Mouse (Mus musculus) ES-Bruce4 (cell line): Measurements from ENCODE around the gene Ccdc69.

Experiments
- CTCF ChIP-seq: IDR thresholded peaks from one replicate; pipeline ENCODE4 v1.8.1; 2011; ENCODE audit warnings: low read depth, low read length
- POLR2A ChIP-seq: IDR thresholded peaks from one replicate; pipeline ENCODE4 v1.8.1; 2011; ENCODE audit warnings: low read length; ENCODE audit not compliant: insufficient read depth

GRCm38 (mm10) chr11:55114291-55114690, 36.4 kb upstream of the Ccdc69 start:
- TF ChIP-seq POLR2A (no peak), CTCF (no peak)
